Mouse (Mus musculus): Measurements from ENCODE around the gene Med21. TPM values are rescaled to one million over a fixed set of nuclear protein-coding genes. Genes with fewer than 3 reads are reported as not detected.

Gene Med21
- total RNA-seq, 2 experiments from 2014 or later: 36.6 TPM

- no peak for DNase-seq (ENCODE audit: low spot score)
Measured at GRCm38 (mm10) chr6:146678136-146679070, 36.1 kb downstream of the Med21 start.

- DNase-seq (ENCODE audit: low spot score): no peak
Measured at GRCm38 (mm10) chr6:146683881-146684280, 41.5 kb downstream of the Med21 start.

GRCm38 (mm10) chr6:146685781-146686308 lies 43.5 kb downstream of the Med21 start:
- peak; percentile 55 for DNase-seq (ENCODE audit: low spot score)

- DNase-seq (ENCODE audit: low spot score): no peak
Measured at GRCm38 (mm10) chr6:146686463-146687196, 44.3 kb downstream of the Med21 start.

GRCm38 (mm10) chr6:146688010-146688409 lies 45.7 kb downstream of the Med21 start:
- no peak for DNase-seq (ENCODE audit: low spot score)

DNA sequence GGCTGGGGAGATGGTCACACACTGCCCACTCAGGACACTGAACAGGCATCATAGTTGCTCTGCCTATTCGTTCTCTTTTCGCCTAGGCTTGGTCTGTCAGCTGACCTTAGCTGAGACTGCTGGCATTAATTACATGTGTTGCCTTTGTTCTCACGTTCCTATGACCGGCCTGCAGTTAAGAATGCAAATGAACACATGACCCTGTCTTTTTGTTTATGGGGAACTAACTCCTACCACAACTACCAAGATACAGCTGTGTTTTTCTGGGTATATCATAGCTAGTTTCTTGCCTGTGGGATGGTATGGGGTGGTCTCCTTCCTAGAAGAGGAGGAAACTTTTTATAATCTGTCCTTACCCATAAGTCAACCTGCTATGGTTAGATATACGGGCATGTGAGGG lies 46.5 kb downstream of the Med21 start:
- DNase-seq (ENCODE audit: low spot score): no peak

- DNase-seq (ENCODE audit: low spot score): no peak
Measured at GRCm38 (mm10) chr6:146697767-146698166, 55.4 kb downstream of the Med21 start.

DNA sequence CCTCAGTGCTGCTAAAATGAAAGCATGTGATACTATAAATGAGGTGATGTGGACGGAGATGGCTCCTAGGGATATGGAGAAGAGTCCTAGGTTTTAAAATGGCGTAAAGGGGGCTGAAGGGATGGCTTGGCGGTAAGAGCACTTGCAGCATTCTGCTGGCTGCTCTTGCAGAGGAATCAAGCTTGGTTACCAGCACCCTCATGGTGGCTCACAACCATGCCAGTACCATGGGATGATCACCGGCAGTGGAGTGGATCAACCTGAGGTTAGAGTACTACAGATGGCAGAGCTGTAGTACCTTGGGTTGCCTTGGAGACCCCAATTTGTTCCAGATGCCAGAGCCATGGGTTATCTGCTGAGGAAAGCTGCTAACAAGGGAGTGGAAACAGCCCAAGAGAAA lies 56.0 kb downstream of the Med21 start:
- DNase-seq (ENCODE audit: low spot score): no peak

Other genes starting within 250 kb of the Med21 start
- 1 to 10 TPM; 5.4 to 7.2 TPM for gene Itpr2, start 140.3 kb upstream of the Med21 start, total RNA-seq (2021)
- 10 to 100 TPM; 52.5 to 53.0 TPM for gene Fgfr1op2, start 65.3 kb upstream of the Med21 start, total RNA-seq (2021)
- 10 to 100 TPM; 10.5 to 15.9 TPM for gene Ints13, start 64.7 kb upstream of the Med21 start, total RNA-seq (2021)
- gene Tm7sf3, start 277 bp downstream of the Med21 start, total RNA-seq (2021): 1 to 10 TPM; 6.2 to 6.9 TPM
- gene Stk38l, start 82.4 kb downstream of the Med21 start, total RNA-seq (2021): 10 to 100 TPM in 1 of 2 experiments, 1 to 10 TPM in 1; 8.7 to 10.1 TPM
- under 1 TPM; 0.43 TPM for gene Arntl2, start 153.5 kb downstream of the Med21 start, total RNA-seq (2021)
- not detected for gene Smco2, start 207.6 kb downstream of the Med21 start, total RNA-seq (2021)
- gene Ppfibp1, start 245.9 kb downstream of the Med21 start, total RNA-seq (2021): 10 to 100 TPM; 54.4 to 65.7 TPM

All from gastrocnemius, adult 18-20 months (tissue).